Mouse (Mus musculus): ENCODE results near the gene Adsl.

- TF ChIP-seq CTCF (IDR thresholded peaks at IDR 0.05; ENCODE audit: low read depth) (no peak), EP300 (optimal IDR thresholded peaks at IDR 0.05) (no peak)
Measured at GRCm38 (mm10) chr15:80969371-80969770, 21.1 kb downstream of the Adsl start.

All from stomach, postnatal 0 days (tissue).